Mouse (Mus musculus): ENCODE data around the gene Rnf31. TPM values are rescaled to one million over a fixed set of nuclear protein-coding genes. Genes with fewer than 3 reads are reported as not detected.

Gene Rnf31
- total RNA-seq, 2 experiments from 2014 or later, result 10.5 to 34.4 TPM

GRCm38 (mm10) chr14:55576376-55576775, 15.1 kb upstream of the Rnf31 start:
- peak; percentile 13; the same call in 1 of the 2 replicates for ATAC-seq (replicated peaks; ENCODE audit: poor library complexity)

- ATAC-seq (replicated peaks; ENCODE audit: poor library complexity), result peak; percentile 87
These were observed 13.4 kb upstream of the Rnf31 start, which contains the start of gene Psme1 for GRCm38 (mm10) chr14:55577871-55578667. Gene Psme1, plus strand, starts transcription at chr14:55578123.

- peak; percentile 54 for ATAC-seq (replicated peaks; ENCODE audit: poor library complexity)
These were observed 12.7 kb upstream of the Rnf31 start for GRCm38 (mm10) chr14:55578668-55579269.

- ATAC-seq (replicated peaks; ENCODE audit: poor library complexity), result no peak
These were observed 11.7 kb upstream of the Rnf31 start for GRCm38 (mm10) chr14:55579511-55580496.

GRCm38 (mm10) chr14:55580731-55581130, 10.8 kb upstream of the Rnf31 start:
- no peak for ATAC-seq (replicated peaks; ENCODE audit: poor library complexity)

GRCm38 (mm10) chr14:55581981-55582681, 9.4 kb upstream of the Rnf31 start:
- no peak for ATAC-seq (replicated peaks; ENCODE audit: poor library complexity)

- no peak for ATAC-seq (replicated peaks; ENCODE audit: poor library complexity)
These were observed 7.2 kb upstream of the Rnf31 start for GRCm38 (mm10) chr14:55584303-55584701.

GRCm38 (mm10) chr14:55584702-55585565, 6.6 kb upstream of the Rnf31 start, which contains the start of gene Emc9:
Gene Emc9, minus strand, starts transcription at chr14:55585302.
- peak; percentile 83 for ATAC-seq (replicated peaks; ENCODE audit: poor library complexity)

GRCm38 (mm10) chr14:55585566-55585960, 5.9 kb upstream of the Rnf31 start:
- peak; percentile 10; the same call in 1 of the 2 replicates for ATAC-seq (replicated peaks; ENCODE audit: poor library complexity)

- ATAC-seq (replicated peaks; ENCODE audit: poor library complexity), result peak; percentile 36
These were observed 5.4 kb upstream of the Rnf31 start for GRCm38 (mm10) chr14:55586149-55586548.

GRCm38 (mm10) chr14:55589271-55589670, 2.2 kb upstream of the Rnf31 start:
- no peak for ATAC-seq (replicated peaks; ENCODE audit: poor library complexity)

- no peak for ATAC-seq (replicated peaks; ENCODE audit: poor library complexity)
These were observed 1.6 kb upstream of the Rnf31 start for GRCm38 (mm10) chr14:55589771-55590448.

- peak; percentile 72 for ATAC-seq (replicated peaks; ENCODE audit: poor library complexity)
These were observed 669 bp upstream of the Rnf31 start, which contains the start of gene Psme2 for GRCm38 (mm10) chr14:55590748-55591330. Gene Psme2, minus strand, starts transcription at chr14:55591113.

GRCm38 (mm10) chr14:55592226-55592625, 718 bp downstream of the Rnf31 start:
- no peak for ATAC-seq (replicated peaks; ENCODE audit: poor library complexity)

- ATAC-seq (replicated peaks; ENCODE audit: poor library complexity), result no peak
These were observed 4.7 kb downstream of the Rnf31 start for GRCm38 (mm10) chr14:55596036-55596690.

GRCm38 (mm10) chr14:55598521-55599390, 7.2 kb downstream of the Rnf31 start:
- no peak for ATAC-seq (replicated peaks; ENCODE audit: poor library complexity)

GRCm38 (mm10) chr14:55603271-55603632, 11.7 kb downstream of the Rnf31 start, which contains the start of gene Irf9:
Gene Irf9, plus strand, starts transcription at chr14:55603571.
- ATAC-seq (replicated peaks; ENCODE audit: poor library complexity), result no peak
